Mouse (Mus musculus) intestine, embryonic 16.5 days (tissue): ENCODE results near the gene Shcbp1l. TPM values are rescaled to one million over a fixed set of nuclear protein-coding genes. Genes with fewer than 3 reads are reported as not detected.

Experiments
- polyA plus RNA-seq: library from polyadenylated mRNA; unstranded; fragments of >200 nt; fragmentation: Nextera tagmentation; extraction: Ambion mirVana; gene quantifications from 2 replicates; pipeline ENCODE4 v1.2.1, GENCODE M21; 2015

Shcbp1l gene
- polyA plus RNA-seq, 1 experiment from 2014 or later, result not detected

Other genes with a start within 250 kb of the Shcbp1l start
- gene Lamc2, start 238.7 kb upstream of the Shcbp1l start, polyA plus RNA-seq, result 6.0 and 6.6 TPM in 2 replicates
- gene Lamc1, start 92.4 kb upstream of the Shcbp1l start, polyA plus RNA-seq, result 37.1 and 44.0 TPM in 2 replicates
- gene Dhx9, start 62.5 kb downstream of the Shcbp1l start, polyA plus RNA-seq, result 15.7 and 18.1 TPM in 2 replicates
- 174 and 289 TPM in 2 replicates for gene Npl, start 124.9 kb downstream of the Shcbp1l start, polyA plus RNA-seq
- gene Rgs8, start 227.9 kb downstream of the Shcbp1l start, polyA plus RNA-seq, result 0.09 and 0.22 TPM in 2 replicates